ENCODE assay signal across 11 mouse cellular contexts in genomic region chr1:162564992-162565391, GRCm38 (mm10). TPM values are rescaled to one million over a fixed set of nuclear protein-coding genes. Genes with fewer than 3 reads are reported as not detected.
DNase-seq lines count a peak whose midpoint lies in the region; TF ChIP-seq lines count a peak whose summit lies in the region.
"Had no signal": no experiment of that assay in that cellular context is flagged by ENCODE, and none has a peak within 500 bp of the region (broad histone marks: within the 10 kb centered on the region; RNA-seq: fewer than 3 reads in every experiment).

No protein-coding gene starts in this region.

- no peaks in the 10 kb centered on the region for H3K4me1 ChIP-seq in liver, adult 2 months (ENCODE audit: control insufficient read depth, insufficient read depth, low read length)

- H3K79me2 ChIP-seq in liver, adult 2 months (ENCODE audit: control insufficient read depth, insufficient read depth, low read length), result no peaks in the 10 kb centered on the region

- no peak for TF ChIP-seq CTCF in liver, adult 2 months (IDR thresholded peaks at IDR 0.05; ENCODE audit: low read depth, low read length)

- H3K4me3 ChIP-seq in liver, adult 2 months (ENCODE audit: insufficient read depth, low read depth, low read length), result no peak overlapping the region

- TF ChIP-seq POLR2A in liver, adult 2 months (IDR thresholded peaks at IDR 0.05; ENCODE audit: extremely low read depth, insufficient read depth, low read length), result no peak

- no peaks in the 10 kb centered on the region for H3K27me3 ChIP-seq in liver, adult 2 months (ENCODE audit: control insufficient read depth, insufficient read depth, low read length)

- H3K27ac ChIP-seq in liver, adult 2 months (replicated peaks; ENCODE audit: insufficient read depth, low read depth, low read length), result no peak overlapping the region

- WGBS in liver, adult 2 months, result 68% methylated on average over 3 of the region's 3 CpGs

- H3K9ac ChIP-seq in liver, adult 2 months (ENCODE audit: low read depth, low read length), result no peak overlapping the region

- DNase-seq in liver, adult 2 months (ENCODE audit: extremely low read depth, low read depth, low spot score), result peak; percentile 43
- DNase-seq in liver, result no peak
- peak; percentile 22 for DNase-seq in T-cell, adult 2 months (ENCODE audit: low spot score)
- DNase-seq in lung, postnatal 10 days, result peak; percentile 60
- peak; percentile 32 for DNase-seq in skeletal muscle tissue, adult 2 months (ENCODE audit: low read depth, low spot score)
- no peak for DNase-seq in layer of hippocampus, postnatal 36 days
- DNase-seq in cerebellum, postnatal 36 days, result no peak
- DNase-seq: adrenal gland, adult 8-10 months; cerebellum, adult 11 months; gastrocnemius, postnatal 25 days; heart, postnatal 14 days had no signal

- H3K36me3 ChIP-seq in liver, adult 2 months (ENCODE audit: control insufficient read depth, insufficient read depth, low read length), result no peaks in the 10 kb centered on the region

RNA-seq across cellular contexts. Expression of gene Vamp4, which starts 5.3 kb away (rescaled TPM):
- total RNA-seq in liver, adult 2 months (2014; rRNA removed), result 12.5 and 14.6 TPM in 2 replicates
- polyA plus RNA-seq in liver, adult 2 months (2012; rRNA removed), result 4.5 and 4.8 TPM in 2 replicates
- total RNA-seq in layer of hippocampus, postnatal 36 days (2021), result 100 to 1,000 TPM; 100 to 105 TPM

RNA-seq across cellular contexts. Expression of gene Mettl13, which starts 16.6 kb away (rescaled TPM):
- 3.0 and 4.4 TPM in 2 replicates for total RNA-seq in liver, adult 2 months (2014; rRNA removed)
- polyA plus RNA-seq in liver, adult 2 months (2012; rRNA removed), result 4.6 and 8.6 TPM in 2 replicates
- total RNA-seq in layer of hippocampus, postnatal 36 days (2021), result 10 to 100 TPM; 10.4 to 11.1 TPM

Comparison
In these comparisons a context has a peak if more than half of its experiments do, and no peak if none do; other contexts are left out.
1. DNase-seq: peak in liver, adult 2 months (single experiment), T-cell, adult 2 months (single experiment), lung, postnatal 10 days (single experiment) and skeletal muscle tissue, adult 2 months (single experiment); none in liver (single experiment), layer of hippocampus, postnatal 36 days (0 of 2) and cerebellum, postnatal 36 days (0 of 2).